Mouse (Mus musculus) lung, postnatal 0 days (tissue): ENCODE data around the gene Cd79b. TPM values are rescaled to one million over a fixed set of nuclear protein-coding genes. Genes with fewer than 3 reads are reported as not detected.

ENCODE experiments used
- ATAC-seq: fragments of 200-750 bp; cut with Nextera tagmentation; 2 replicates; pipeline ENCODE4 v1.8.0; 2017; ENCODE audit warnings: moderate library complexity
- DNase-seq: peaks from one replicate; pipeline ENCODE4 v3.0.0-alpha.2; 2016; ENCODE audit warnings: low spot score
- H3K27ac ChIP-seq: fragments of 300-500 bp; sonication (generic); 2 replicates; pipeline ENCODE4 v1.5.1; 2014; ENCODE audit warnings: antibody characterized with exemption, mild to moderate bottlenecking, low read length, mixed read lengths
- H3K27me3 ChIP-seq: fragments of 300-500 bp; sonication (generic); replicated peaks from 2 replicates; pipeline ENCODE4 v1.6.1; 2014; ENCODE audit warnings: low read length, mixed read lengths; ENCODE audit not compliant: insufficient read depth
- H3K36me3 ChIP-seq: fragments of 300-500 bp; sonication (generic); 2 replicates; pipeline ENCODE4 v1.6.1; 2014; ENCODE audit warnings: low read length, mixed read lengths; ENCODE audit not compliant: insufficient read depth
- H3K4me1 ChIP-seq: fragments of 300-500 bp; sonication (generic); 2 replicates; pipeline ENCODE4 v1.6.1; 2014; ENCODE audit warnings: antibody characterized with exemption, low read depth, low read length, mixed read lengths; ENCODE audit not compliant: insufficient read depth
- H3K4me2 ChIP-seq: fragments of 300-500 bp; sonication (generic); replicated peaks from 2 replicates; pipeline ENCODE4 v1.6.1; 2014; ENCODE audit warnings: low read depth, mild to moderate bottlenecking, low read length, moderate library complexity, mixed read lengths
- H3K4me3 ChIP-seq: fragments of 300-500 bp; sonication (generic); 2 replicates; pipeline ENCODE4 v1.5.1; 2014; ENCODE audit warnings: low read depth, low read length
- H3K9ac ChIP-seq: fragments of 300-500 bp; sonication (generic); replicated peaks from 2 replicates; pipeline ENCODE4 v1.6.1; 2014; ENCODE audit warnings: low read depth, mild to moderate bottlenecking
- H3K9me3 ChIP-seq: fragments of 300-500 bp; sonication (generic); 2 replicates; pipeline ENCODE4 v1.6.1; 2016; ENCODE audit warnings: low read length, mixed read lengths
- CTCF ChIP-seq: IDR thresholded peaks from 2 replicates; pipeline ENCODE4 v1.5.1; 2016; ENCODE audit warnings: antibody characterized with exemption, mild to moderate bottlenecking
- EP300 ChIP-seq: IDR thresholded peaks from 2 replicates; pipeline ENCODE4 v1.6.1; 2016; ENCODE audit warnings: antibody characterized with exemption, mild to moderate bottlenecking, control low read depth
- WGBS: fragments of 180-500 bp; shearing (Covaris S2); extraction: QIAGEN DNeasy Blood & Tissue Kit; methylation state at CpG from one replicate; pipeline ENCODE4 v1.1.7; 2014; 5-methylcytosine and 5-hydroxymethylcytosine counted together
- polyA plus RNA-seq: library from polyadenylated mRNA; unstranded; fragments of >200 nt; fragmentation: Nextera tagmentation; extraction: Ambion mirVana; gene quantifications from 2 replicates; pipeline ENCODE4 v1.2.1, GENCODE M21; 2015

Cd79b gene
- polyA plus RNA-seq, 1 experiment from 2014 or later, result 11.8 TPM

- Histone ChIP-seq H3K9ac (no peak overlapping the region), H3K4me1 (no peaks in the 10 kb centered on the region), H3K27ac (no peak overlapping the region), H3K9me3 (no peaks in the 10 kb centered on the region), H3K4me2 (no peak overlapping the region), H3K36me3 (no peaks in the 10 kb centered on the region), H3K4me3 (no peak overlapping the region), H3K27me3 (no peaks in the 10 kb centered on the region)
- TF ChIP-seq EP300 (no peak), CTCF (peak; percentile 82)
- 64% methylated on average over 8 of the region's 8 CpGs for WGBS
- DNase-seq (peak; percentile 63), ATAC-seq (peak; percentile 37; the same call in 1 of the 2 replicates)
These were observed 11.1 kb upstream of the Cd79b start for GRCm38 (mm10) chr11:106325566-106326206.

- ATAC-seq (no peak), DNase-seq (no peak)
- H3K9ac ChIP-seq, result no peak overlapping the region
- H3K4me3 ChIP-seq, result no peak overlapping the region
- WGBS, result 53% methylated on average over 5 of the region's 5 CpGs
- H3K36me3 ChIP-seq, result no peaks in the 10 kb centered on the region
- TF ChIP-seq CTCF (no peak), EP300 (no peak)
- H3K27ac ChIP-seq, result no peak overlapping the region
- no peaks in the 10 kb centered on the region for H3K4me1 ChIP-seq
- H3K9me3 ChIP-seq, result no peaks in the 10 kb centered on the region
- H3K27me3 ChIP-seq, result no peaks in the 10 kb centered on the region
- no peak overlapping the region for H3K4me2 ChIP-seq
These were observed 10.3 kb upstream of the Cd79b start for GRCm38 (mm10) chr11:106324858-106325257.

GRCm38 (mm10) chr11:106318406-106319366 lies 4.1 kb upstream of the Cd79b start:
- Histone ChIP-seq H3K4me3 (no peak overlapping the region), H3K4me2 (no peak overlapping the region), H3K27ac (no peak overlapping the region), H3K36me3 (no peaks in the 10 kb centered on the region), H3K9ac (no peak overlapping the region), H3K4me1 (peaks cover 5% of the 10 kb centered on the region; the same call in 1 of the 2 replicates), H3K27me3 (no peaks in the 10 kb centered on the region), H3K9me3 (no peaks in the 10 kb centered on the region)
- peak; percentile 15 for TF ChIP-seq CTCF
- TF ChIP-seq EP300, result no peak
- DNase-seq, result peak; percentile 28
- 0 out of 2 replicates have a peak, but pooled peaks have one; percentile 12 for ATAC-seq
- 57% methylated on average over 20 of the region's 21 CpGs for WGBS

GRCm38 (mm10) chr11:106317801-106318200 lies 3.2 kb upstream of the Cd79b start:
- no peak for ATAC-seq
- 67% methylated on average over 7 of the region's 7 CpGs for WGBS
- Histone ChIP-seq H3K4me2 (no peak overlapping the region), H3K9ac (no peak overlapping the region), H3K9me3 (no peaks in the 10 kb centered on the region), H3K36me3 (no peaks in the 10 kb centered on the region), H3K4me1 (peaks cover 11% of the 10 kb centered on the region; the same call in 1 of the 2 replicates), H3K27me3 (no peaks in the 10 kb centered on the region), H3K27ac (no peak overlapping the region), H3K4me3 (no peak overlapping the region)
- TF ChIP-seq EP300, result no peak
- TF ChIP-seq CTCF, result no peak
- DNase-seq, result no peak

- no peaks in the 10 kb centered on the region for H3K36me3 ChIP-seq
- no peaks in the 10 kb centered on the region for H3K9me3 ChIP-seq
- ATAC-seq (no peak), DNase-seq (no peak)
- H3K9ac ChIP-seq, result no peak overlapping the region
- no peak overlapping the region for H3K4me3 ChIP-seq
- H3K4me1 ChIP-seq, result peaks cover 11% of the 10 kb centered on the region; the same call in 1 of the 2 replicates
- TF ChIP-seq CTCF (no peak), EP300 (no peak)
- H3K27me3 ChIP-seq, result no peaks in the 10 kb centered on the region
- no peak overlapping the region for H3K4me2 ChIP-seq
- H3K27ac ChIP-seq, result no peak overlapping the region
- WGBS, result 68% methylated on average over 1 of the region's 1 CpGs
These were observed 1.9 kb upstream of the Cd79b start for GRCm38 (mm10) chr11:106316416-106316815.

GRCm38 (mm10) chr11:106313533-106313932 lies 1.0 kb downstream of the Cd79b start:
- TF ChIP-seq EP300, result no peak
- TF ChIP-seq CTCF, result no peak
- peak; percentile 79 for DNase-seq
- H3K9me3 ChIP-seq, result no peaks in the 10 kb centered on the region
- H3K27ac ChIP-seq, result peak overlapping the region; percentile 26; the same call in 1 of the 2 replicates
- peak overlapping the region; percentile 30; the same call in 1 of the 2 replicates for H3K4me2 ChIP-seq
- H3K36me3 ChIP-seq, result no peaks in the 10 kb centered on the region
- H3K4me3 ChIP-seq, result no peak overlapping the region
- peak; percentile 93 for ATAC-seq
- peak overlapping the region; percentile 3; the same call in 1 of the 2 replicates for H3K9ac ChIP-seq
- no peaks in the 10 kb centered on the region for H3K27me3 ChIP-seq
- peaks cover 6% of the 10 kb centered on the region; the same call in 1 of the 2 replicates for H3K4me1 ChIP-seq
- 42% methylated on average over 5 of the region's 5 CpGs for WGBS
